Mouse (Mus musculus): ENCODE measurements around the gene Vmn1r19. TPM values are rescaled to one million over a fixed set of nuclear protein-coding genes. Genes with fewer than 3 reads are reported as not detected.
"Not testable (repeated sequence)": the region's sequence is repeated elsewhere in the genome, so short reads cannot be mapped to it uniquely, and the experiment has no call there.

Vmn1r19 gene
- total RNA-seq (2014; rRNA removed): not detected in 2 replicates
- not detected in 2 replicates for polyA plus RNA-seq (2015; fragmentation: Nextera tagmentation; extraction: Ambion mirVana)

DNA sequence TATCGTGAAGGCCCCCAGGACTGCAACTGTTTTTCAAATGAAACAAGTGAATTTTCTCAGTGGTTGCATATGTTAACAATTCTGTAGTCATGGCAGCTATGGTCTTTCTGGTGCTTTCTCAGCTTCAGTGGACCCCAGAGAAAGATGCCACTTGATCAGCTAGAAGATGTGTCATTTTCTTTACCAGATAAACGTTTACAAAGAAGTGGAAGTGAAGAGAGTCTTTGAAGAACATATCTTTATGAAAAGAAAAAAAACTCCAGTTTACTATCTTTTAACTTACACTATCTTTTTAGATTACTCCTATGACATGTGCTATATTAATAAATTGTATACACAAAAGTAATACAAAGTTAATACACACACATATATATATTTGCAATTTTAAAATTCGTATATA, at the start of gene Vmn1r19:
Vmn1r19 (plus strand) TSS at position 301 of the 400 bp plus-strand sequence.
- H3K36me3 ChIP-seq (ENCODE audit: insufficient read depth, low read length); H3K4me2 ChIP-seq (ENCODE audit: low read depth, low read length); ATAC-seq; H3K9ac ChIP-seq (replicated peaks; ENCODE audit: low read length); H3K4me1 ChIP-seq (ENCODE audit: insufficient read depth, low read length); H3K27ac ChIP-seq; H3K4me3 ChIP-seq (ENCODE audit: low read length); DNase-seq (ENCODE audit: low spot score); H3K9me3 ChIP-seq (ENCODE audit: low read length); H3K27me3 ChIP-seq (ENCODE audit: insufficient read depth, low read length): not testable (repeated sequence)
- 73% methylated on average over 3 of the region's 3 CpGs for WGBS

DNA sequence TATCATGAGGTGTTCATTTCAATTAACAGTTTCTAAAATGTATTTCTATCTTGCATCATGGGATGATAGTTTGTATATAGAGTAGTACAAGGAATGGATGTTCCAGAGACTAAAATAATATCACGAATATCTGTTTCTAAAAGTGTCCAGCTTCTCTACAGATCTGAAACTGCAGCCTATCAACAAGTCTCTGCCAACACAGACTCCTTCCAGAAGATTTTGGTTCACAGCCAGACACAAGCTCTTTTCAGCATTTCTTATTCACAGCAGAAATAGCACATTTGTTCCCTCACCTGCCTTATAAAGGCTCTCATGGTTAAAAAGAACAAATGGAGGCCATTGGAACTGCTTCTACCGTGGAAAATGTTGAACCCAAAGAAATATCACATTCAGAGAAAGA, 46.7 kb upstream of the Vmn1r19 start:
- Histone ChIP-seq H3K4me1 (ENCODE audit: insufficient read depth, low read length) (no peaks in the 10 kb centered on the region), H3K27me3 (ENCODE audit: insufficient read depth, low read length) (no peaks in the 10 kb centered on the region), H3K9ac (replicated peaks; ENCODE audit: low read length) (no peak overlapping the region), H3K4me2 (ENCODE audit: low read depth, low read length) (no peak overlapping the region), H3K4me3 (ENCODE audit: low read length) (no peak overlapping the region), H3K36me3 (ENCODE audit: insufficient read depth, low read length) (no peaks in the 10 kb centered on the region), H3K9me3 (ENCODE audit: low read length) (no peaks in the 10 kb centered on the region), H3K27ac (no peak overlapping the region)
- WGBS: 67% methylated on average over 2 of the region's 2 CpGs
- ATAC-seq (no peak), DNase-seq (ENCODE audit: low spot score) (no peak)
- TF ChIP-seq CTCF (IDR thresholded peaks at IDR 0.05; ENCODE audit: low read depth): no peak

DNA sequence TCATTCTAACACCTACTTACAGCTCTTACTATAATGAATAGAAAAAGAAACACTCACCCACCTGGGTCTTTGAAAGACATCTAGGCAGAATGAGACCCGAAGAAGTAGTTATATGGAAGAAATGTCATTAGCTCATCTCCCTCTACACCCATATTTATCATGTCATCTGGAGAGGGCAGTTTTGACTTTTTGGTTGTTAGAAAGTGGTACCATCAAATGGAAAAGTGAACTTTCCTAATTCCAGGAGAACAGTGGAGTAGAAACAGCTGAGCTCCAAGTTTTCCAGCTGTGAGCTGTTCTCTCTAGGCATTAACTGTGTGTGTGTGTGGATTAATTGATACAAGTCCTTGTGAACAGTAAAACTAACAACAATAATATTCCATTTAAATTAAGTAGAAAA, 40.0 kb upstream of the Vmn1r19 start, which contains the start of gene Vmn1r17:
Vmn1r17 (minus strand) TSS at position 101 of the 400 bp plus-strand sequence.
- no peaks in the 10 kb centered on the region for H3K9me3 ChIP-seq (ENCODE audit: low read length)
- no peaks in the 10 kb centered on the region for H3K27me3 ChIP-seq (ENCODE audit: insufficient read depth, low read length)
- TF ChIP-seq CTCF (IDR thresholded peaks at IDR 0.05; ENCODE audit: low read depth): no peak
- no peak within 1 kb of the TSS for H3K27ac ChIP-seq
- no peaks in the 10 kb centered on the region for H3K4me1 ChIP-seq (ENCODE audit: insufficient read depth, low read length)
- no peak within 1 kb of the TSS for H3K9ac ChIP-seq (replicated peaks; ENCODE audit: low read length)
- DNase-seq (ENCODE audit: low spot score) (no peak), ATAC-seq (no peak)
- no peak within 1 kb of the TSS for H3K4me2 ChIP-seq (ENCODE audit: low read depth, low read length)
- no peak within 1 kb of the TSS for H3K4me3 ChIP-seq (ENCODE audit: low read length)
- no peaks in the 10 kb centered on the region for H3K36me3 ChIP-seq (ENCODE audit: insufficient read depth, low read length)
- WGBS: 86% methylated on average over 1 of the region's 1 CpGs

DNA sequence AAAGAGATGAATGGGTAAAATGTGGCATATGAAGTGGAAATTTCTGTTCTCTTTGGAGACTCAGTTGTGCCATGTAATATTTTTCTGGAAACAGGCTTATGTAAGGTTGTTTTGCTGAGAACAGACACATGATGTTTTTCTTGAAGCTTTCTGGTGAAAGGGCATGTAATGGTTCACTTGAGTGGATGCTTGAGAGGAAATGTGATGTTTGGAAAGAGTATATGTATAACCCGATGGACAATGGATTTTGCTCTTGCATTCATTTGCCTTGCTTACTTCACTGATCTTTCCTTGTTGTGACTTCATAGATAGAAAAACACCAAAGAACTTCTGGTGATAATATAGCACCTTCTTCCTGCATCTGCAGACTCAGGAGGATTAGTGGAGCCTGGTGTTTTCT, 37.7 kb upstream of the Vmn1r19 start:
- H3K36me3 ChIP-seq (ENCODE audit: insufficient read depth, low read length); H3K4me2 ChIP-seq (ENCODE audit: low read depth, low read length); DNase-seq (ENCODE audit: low spot score); ATAC-seq; H3K9me3 ChIP-seq (ENCODE audit: low read length); H3K27me3 ChIP-seq (ENCODE audit: insufficient read depth, low read length); H3K9ac ChIP-seq (replicated peaks; ENCODE audit: low read length); H3K27ac ChIP-seq; H3K4me1 ChIP-seq (ENCODE audit: insufficient read depth, low read length); H3K4me3 ChIP-seq (ENCODE audit: low read length): not testable (repeated sequence)
- WGBS: 91% methylated on average over 1 of the region's 1 CpGs

DNA sequence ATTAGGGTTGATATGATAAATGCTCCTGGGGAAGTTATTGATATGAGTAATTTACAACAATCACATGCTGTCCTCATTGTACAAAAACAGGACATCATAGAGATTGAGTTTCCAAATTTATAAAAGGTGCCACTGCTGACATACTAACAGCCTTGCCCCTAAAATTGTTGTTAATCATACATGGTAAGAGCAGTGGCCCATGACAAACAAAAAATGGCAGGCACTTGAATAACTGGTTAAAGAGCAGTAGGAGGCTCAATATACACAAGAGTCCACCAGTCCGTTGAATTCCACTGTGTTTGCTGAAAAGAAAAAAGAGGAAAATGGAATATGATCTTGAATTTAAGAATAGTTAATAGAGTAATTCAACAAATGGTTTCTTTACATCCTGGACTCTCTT, 36.1 kb upstream of the Vmn1r19 start:
- no peaks in the 10 kb centered on the region for H3K36me3 ChIP-seq (ENCODE audit: insufficient read depth, low read length)
- H3K4me1 ChIP-seq (ENCODE audit: insufficient read depth, low read length): no peaks in the 10 kb centered on the region
- no peak overlapping the region for H3K9ac ChIP-seq (replicated peaks; ENCODE audit: low read length)
- no peaks in the 10 kb centered on the region for H3K9me3 ChIP-seq (ENCODE audit: low read length)
- H3K4me2 ChIP-seq (ENCODE audit: low read depth, low read length): no peak overlapping the region
- WGBS: 84% methylated on average over 1 of the region's 1 CpGs
- DNase-seq (ENCODE audit: low spot score): no peak
- no peaks in the 10 kb centered on the region for H3K27me3 ChIP-seq (ENCODE audit: insufficient read depth, low read length)
- no peak for TF ChIP-seq CTCF (IDR thresholded peaks at IDR 0.05; ENCODE audit: low read depth)
- H3K27ac ChIP-seq: no peak overlapping the region
- H3K4me3 ChIP-seq (ENCODE audit: low read length): no peak overlapping the region
- no peak for ATAC-seq

DNA sequence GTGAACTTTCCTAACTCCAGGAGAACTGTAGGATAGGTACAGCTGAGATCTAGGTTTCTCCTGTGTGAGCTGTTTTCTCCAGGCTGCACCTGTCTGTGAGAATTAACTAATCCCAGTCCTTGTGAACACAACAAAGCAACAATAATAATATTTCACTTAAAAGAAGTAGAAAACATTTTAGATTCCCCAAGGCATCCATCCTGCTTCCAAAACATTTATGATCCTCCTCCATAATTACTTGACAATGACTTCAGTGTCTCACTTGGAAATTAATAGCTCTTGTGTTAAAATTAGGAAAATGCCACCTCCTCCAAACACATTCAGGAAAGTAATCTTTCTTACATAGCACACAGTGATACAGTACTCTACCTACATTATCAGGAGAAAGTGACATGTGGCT, 7.9 kb upstream of the Vmn1r19 start, which contains the start of gene Vmn1r18:
Vmn1r18 (minus strand) TSS at position 101 of the 400 bp plus-strand sequence.
- Histone ChIP-seq H3K27me3 (ENCODE audit: insufficient read depth, low read length) (no peaks in the 10 kb centered on the region), H3K4me2 (ENCODE audit: low read depth, low read length) (no peak within 1 kb of the TSS), H3K4me3 (ENCODE audit: low read length) (no peak within 1 kb of the TSS), H3K9ac (replicated peaks; ENCODE audit: low read length) (no peak within 1 kb of the TSS), H3K9me3 (ENCODE audit: low read length) (no peaks in the 10 kb centered on the region), H3K4me1 (ENCODE audit: insufficient read depth, low read length) (no peaks in the 10 kb centered on the region), H3K36me3 (ENCODE audit: insufficient read depth, low read length) (no peaks in the 10 kb centered on the region), H3K27ac (no peak within 1 kb of the TSS)
- no peak for TF ChIP-seq CTCF (IDR thresholded peaks at IDR 0.05; ENCODE audit: low read depth)
- ATAC-seq (no peak), DNase-seq (ENCODE audit: low spot score) (no peak)

DNA sequence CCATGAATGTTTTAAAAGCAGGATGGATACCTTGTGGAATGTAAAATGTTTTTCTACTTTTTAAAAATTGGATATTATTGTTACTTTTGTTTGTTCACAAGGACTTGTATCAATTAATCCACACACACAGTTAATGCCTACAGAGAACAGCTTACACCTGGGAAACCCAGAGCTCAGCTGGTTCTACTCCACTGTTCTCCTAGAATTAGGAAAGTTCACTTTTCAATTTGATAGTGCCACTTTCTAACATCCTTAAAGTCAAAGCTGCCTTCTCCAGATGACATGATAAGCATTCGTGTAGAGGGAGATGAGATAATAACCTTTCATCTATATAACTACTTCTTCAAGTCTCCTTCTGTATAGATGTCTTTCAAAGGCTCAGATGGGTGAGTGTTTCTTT, 25.1 kb downstream of the Vmn1r19 start, which contains the start of gene Vmn1r20:
Vmn1r20 (plus strand) TSS at position 301 of the 400 bp plus-strand sequence.
- Histone ChIP-seq H3K27me3 (ENCODE audit: insufficient read depth, low read length) (no peaks in the 10 kb centered on the region), H3K4me3 (ENCODE audit: low read length) (no peak within 1 kb of the TSS), H3K27ac (no peak within 1 kb of the TSS), H3K4me2 (ENCODE audit: low read depth, low read length) (no peak within 1 kb of the TSS), H3K9ac (replicated peaks; ENCODE audit: low read length) (no peak within 1 kb of the TSS), H3K4me1 (ENCODE audit: insufficient read depth, low read length) (no peaks in the 10 kb centered on the region), H3K36me3 (ENCODE audit: insufficient read depth, low read length) (no peaks in the 10 kb centered on the region), H3K9me3 (ENCODE audit: low read length) (no peaks in the 10 kb centered on the region)
- no peak for ATAC-seq
- TF ChIP-seq CTCF (IDR thresholded peaks at IDR 0.05; ENCODE audit: low read depth): no peak
- no peak for DNase-seq (ENCODE audit: low spot score)
- 70% methylated on average over 1 of the region's 1 CpGs for WGBS

Data from hindbrain, postnatal 0 days (tissue).